Mouse (Mus musculus): ENCODE data around the gene A430078G23Rik.

A430078G23Rik gene

DNA sequence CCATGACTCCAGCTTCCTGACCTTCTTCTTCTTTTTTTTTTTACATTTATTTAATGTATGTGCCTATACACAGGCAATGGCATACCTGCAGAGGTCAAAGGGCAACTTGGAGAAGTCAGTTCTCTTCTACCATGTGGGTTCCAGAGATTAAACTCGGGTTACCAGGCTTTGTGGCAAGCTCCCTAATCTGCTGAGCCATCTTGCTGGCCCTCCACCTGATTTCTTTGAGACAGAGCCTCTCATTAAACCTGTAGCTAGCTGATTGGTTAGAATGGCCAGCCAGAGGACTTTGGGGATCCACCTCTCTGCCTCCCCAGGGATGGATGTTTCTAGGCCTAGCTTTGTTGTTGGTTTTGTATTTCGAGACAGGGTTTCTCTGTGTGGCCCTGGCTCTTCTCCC lies 57.9 kb downstream of the A430078G23Rik start:
- no peak for DNase-seq (ENCODE audit: low spot score)

DNA sequence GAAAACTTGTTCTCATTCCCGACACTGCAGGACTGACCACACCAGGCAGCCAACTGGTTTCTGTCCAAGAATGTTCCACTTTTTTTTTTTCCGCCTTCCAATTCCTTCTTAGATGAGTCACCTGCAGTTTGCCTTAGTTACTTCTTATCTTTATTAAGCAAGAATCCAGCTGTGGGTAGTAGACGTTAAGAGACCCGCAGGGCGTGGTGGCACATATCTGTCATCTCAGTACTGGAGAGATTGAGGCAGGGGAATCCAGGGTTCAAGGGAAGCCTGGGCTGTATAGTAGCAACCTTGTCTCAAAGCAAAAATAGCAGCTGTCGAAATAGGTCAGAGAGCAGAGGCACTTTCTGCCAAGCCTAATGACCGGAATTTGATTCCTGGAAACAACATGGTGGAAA lies 58.7 kb downstream of the A430078G23Rik start:
- DNase-seq (ENCODE audit: low spot score), result no peak

DNA sequence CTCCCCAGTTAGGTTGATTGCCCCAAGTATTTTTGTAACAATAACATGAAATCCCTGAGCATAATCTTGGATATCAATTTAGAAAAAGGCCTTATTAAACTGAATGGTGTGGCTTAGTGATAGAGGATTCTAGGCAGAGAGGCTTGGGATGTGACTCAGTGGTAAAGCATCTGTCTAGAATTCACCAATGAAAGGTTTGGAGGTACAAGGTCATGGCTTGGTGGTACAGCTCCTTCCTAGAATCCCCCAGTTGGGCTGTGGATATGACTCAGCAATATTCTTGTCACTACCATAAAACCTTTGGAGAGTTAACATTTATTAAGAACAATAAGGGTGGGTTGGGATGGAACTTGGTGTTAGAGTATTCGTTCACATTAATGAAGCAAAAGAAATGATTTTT lies 59.6 kb downstream of the A430078G23Rik start:
- no peak for DNase-seq (ENCODE audit: low spot score)

DNA sequence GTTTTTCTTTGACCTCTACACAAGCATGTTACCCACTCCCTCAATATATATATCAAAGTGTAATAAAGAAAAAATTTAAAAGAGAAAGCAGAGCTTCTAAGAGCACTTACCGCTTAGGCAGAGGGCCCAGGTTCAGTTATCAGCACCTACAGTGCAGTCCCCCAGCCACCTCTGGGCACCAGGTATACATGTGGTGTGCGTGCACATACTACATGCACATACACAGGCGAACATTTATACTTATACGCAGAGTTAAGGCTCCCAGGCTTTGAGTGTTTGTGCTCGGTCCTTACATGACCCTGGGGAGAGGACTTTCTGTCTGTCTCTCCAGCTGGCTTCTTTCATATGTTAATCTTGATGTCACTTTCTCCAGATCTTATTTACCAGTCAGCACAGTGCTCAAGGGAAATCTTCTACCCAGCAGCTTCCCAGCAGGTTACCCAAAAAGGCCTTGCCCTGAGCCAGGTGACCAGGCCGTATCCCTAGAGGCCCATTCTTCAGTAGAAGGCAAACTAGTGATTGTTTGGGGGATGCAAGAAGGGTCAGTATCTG lies 61.5 kb downstream of the A430078G23Rik start:
- no peak for DNase-seq (ENCODE audit: low spot score)

DNA sequence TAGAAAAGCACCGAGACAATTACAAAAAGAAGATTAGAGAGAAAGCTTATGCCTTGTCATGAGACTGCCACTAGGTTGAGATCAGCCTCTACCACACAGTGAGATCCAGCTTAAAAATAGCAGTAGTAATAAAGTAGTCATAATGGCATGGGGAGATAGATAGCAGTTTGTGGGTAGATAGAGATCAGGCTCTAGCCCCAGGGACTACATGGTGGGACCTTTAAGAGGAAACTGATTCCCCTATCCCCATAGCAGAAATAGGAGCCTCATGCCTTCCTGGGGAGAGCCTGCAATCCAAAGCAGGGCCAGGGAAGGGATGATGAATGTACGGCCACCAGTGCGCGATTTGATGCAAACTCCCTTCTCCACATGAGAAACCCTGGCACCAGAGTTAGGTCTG lies 62.0 kb downstream of the A430078G23Rik start:
- no peak for DNase-seq (ENCODE audit: low spot score)

DNA sequence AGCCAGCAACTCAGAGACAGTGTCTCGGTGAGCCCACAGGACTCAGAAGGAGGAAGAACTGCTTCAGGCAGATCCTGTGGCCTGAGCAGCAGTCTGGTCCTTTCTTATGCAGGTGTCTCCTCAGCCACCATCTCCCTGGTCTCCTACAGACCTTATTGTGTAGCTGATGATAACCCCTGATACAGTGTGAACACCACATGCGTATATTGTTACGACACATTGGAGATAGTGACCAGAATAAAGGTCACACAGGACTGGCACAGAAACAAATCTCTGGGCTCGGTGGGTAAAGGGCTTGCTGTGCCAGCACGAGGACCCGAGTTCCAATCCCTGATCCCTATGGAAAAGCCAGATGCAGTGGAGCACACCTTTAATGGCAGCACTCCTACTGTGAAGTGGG lies 62.4 kb downstream of the A430078G23Rik start:
- no peak for DNase-seq (ENCODE audit: low spot score)

DNA sequence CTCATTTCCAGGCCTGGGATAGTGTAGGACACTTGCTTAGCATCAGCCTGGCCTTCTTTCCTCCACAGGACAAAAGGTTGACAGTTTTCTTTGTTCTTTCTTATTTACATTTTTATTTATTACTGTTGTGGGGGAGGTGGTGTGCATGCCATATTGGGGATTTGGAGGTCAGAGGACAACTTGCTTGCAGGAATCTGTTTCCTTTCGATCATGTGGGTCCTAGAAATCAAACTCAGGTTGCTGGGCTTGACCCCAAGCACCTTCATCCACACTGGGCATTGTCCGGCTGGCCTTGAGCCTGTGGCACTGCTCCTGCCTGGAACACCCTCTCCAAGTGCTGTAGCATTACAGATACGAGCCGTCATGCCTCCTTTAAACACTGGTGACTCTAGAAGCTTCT lies 63.6 kb downstream of the A430078G23Rik start:
- no peak for DNase-seq (ENCODE audit: low spot score)

DNA sequence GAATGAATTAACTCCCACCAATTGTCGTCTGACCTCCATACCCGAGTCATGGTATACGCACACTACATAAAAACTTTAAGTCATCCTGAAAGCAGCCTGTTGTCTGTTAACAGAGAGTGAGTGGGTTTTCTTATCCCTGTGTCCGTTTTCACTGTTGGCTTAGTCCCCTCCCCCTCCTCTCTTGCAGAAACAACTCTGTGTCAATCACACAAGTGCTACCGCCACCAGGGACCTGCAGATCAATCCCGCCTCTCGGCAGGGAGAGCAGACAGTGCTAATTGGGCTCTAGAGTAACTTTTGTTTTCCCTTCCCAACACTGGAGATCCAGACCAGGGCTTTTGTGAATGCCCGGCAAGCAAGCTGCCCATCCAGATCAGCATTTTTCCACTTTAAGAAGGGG lies 64.2 kb downstream of the A430078G23Rik start:
- no peak for DNase-seq (ENCODE audit: low spot score)

DNA sequence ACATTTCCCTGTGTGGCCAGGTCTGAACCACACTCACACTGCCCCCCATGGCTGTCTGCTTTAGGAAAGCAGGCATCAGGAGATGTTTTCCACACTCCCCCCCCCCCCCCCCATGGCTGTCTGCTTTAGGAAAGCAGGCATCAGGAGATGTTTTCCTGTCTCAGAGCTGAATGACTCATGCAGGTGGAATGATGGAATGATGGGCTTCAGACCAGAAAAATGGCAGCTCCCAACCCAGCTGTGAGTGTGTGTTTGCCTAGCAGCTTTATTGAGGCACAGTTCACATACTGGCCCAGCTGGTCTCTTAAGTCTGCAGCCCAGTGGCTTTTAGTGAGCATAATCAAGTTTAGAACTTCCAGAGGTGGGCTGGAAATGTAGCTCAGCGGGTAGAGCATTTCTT lies 64.9 kb downstream of the A430078G23Rik start:
- DNase-seq (ENCODE audit: low spot score), result no peak

DNA sequence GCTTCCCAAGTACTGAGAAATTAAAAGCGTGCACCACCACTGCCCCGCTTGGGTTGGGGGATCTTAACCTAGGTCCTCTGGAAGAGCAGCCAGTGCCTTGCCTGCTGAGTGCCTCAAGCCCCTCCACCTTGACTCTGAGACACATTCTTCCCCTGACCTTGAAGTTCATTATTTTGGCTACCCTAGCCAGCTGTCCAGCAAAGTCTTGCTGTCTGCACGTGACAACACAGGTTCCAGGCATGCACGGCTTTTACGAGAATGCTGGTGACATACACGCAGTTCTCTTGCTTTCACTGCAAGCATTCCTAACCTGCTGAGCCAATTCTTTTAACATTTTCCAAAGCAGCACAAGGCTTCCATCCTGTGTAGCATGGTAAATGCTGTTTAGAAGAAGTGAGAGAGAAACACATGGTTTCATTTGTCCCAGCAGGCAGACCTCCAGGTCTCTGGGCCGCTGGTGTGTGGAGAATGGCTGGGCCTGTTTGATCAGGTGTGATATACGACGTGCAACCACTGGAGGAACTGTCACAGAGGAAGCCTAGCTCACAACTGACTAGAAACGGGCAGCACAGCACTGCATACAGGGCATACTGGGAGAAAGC lies 67.0 kb downstream of the A430078G23Rik start:
- no peak for DNase-seq (ENCODE audit: low spot score)

DNA sequence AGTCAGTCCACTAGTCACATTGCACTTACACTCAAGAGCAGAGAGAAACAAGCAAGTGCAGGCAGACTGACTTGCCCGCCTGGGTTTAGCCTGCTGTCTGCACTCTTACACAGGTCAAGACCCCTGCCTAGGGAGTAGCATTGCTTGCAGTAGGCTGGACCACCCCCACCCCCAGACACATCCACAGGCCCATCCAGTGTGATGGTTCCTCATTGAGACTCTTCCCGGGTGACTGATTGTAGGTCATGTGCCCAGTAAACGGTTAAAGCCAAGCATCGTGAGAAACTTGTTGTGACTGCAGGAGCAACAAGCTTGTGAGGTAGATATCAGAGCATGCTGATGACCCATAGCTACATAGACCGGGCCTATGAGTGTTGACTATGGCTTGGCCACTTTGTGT lies 68.3 kb downstream of the A430078G23Rik start:
- DNase-seq (ENCODE audit: low spot score), result no peak

DNA sequence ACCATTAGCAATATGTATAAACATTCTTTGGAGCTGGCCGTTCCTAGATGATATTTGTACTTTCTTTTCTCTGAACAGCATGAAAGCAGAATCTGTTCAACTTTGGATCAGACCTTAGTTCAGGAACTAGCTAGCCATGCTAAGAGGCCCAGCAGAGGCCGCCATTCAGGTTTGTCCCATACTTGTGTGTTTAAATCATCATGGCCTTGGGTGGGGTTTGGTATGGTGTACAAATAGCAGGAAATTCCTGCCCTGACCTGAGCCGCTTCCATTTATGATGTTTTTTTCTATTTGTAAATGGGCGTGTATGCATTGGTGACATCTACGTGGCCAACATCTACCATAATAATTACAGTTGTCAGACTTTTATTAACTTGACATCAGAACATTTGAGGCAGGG lies 72.0 kb downstream of the A430078G23Rik start:
- DNase-seq (ENCODE audit: low spot score), result no peak

DNA sequence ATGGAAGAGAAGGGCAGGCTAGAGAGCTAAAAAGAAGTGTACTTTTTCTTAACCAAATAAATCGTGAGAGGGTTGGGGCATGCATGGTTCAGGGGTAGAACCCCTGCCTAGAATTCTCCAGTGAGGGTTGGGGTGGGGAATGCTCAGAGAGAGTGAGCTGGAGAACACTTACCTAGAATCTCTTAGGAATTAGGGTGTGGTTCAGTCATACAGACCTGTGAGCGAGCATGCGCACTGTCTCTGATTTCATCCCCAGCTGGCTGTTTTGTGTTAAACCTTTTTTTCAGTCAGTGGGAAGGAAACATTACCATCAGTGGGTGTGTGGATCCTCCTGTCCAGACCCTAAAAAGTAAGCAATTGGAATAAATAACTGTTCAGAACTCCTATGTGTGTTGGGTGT lies 73.0 kb downstream of the A430078G23Rik start:
- DNase-seq (ENCODE audit: low spot score), result no peak

DNA sequence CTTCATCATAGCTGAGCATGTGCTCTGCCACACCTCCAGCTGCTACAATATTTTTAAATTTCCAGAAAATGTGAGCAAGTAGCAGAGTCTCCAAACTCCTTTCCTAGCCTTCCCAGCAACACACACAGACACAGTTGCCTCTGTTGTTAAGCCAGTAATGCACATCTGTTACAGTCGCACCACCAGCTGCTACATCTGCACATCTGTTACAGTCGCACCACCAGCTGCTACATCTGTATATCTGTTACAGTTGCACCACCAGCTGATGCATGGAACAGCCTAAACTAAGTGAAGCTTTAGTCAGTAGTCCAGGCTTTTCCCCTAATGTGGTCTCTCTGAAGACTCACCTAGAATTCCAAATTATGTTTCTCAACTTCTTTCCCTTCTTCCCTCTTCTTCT lies 75.2 kb downstream of the A430078G23Rik start:
- DNase-seq (ENCODE audit: low spot score), result no peak

DNA sequence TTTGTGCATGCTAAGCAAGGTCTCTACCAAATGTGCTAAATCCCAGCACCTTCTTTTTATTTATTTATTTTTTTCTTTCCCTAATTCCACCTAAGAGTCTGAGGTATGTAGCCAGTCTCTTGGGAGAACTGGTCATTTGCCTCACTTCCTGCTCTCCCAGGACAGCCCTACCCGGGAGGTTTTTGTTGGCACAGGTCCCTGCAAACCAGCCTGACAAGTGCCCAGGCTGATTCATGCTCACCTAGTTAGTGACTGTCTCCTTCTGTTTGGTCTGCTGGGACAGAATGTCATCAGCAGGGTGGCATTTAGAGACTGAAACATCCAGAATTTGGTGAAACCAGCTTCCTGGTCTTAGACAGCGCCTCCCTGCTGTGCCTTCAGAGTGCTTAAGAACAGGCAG lies 76.8 kb downstream of the A430078G23Rik start:
- no peak for DNase-seq (ENCODE audit: low spot score)

DNA sequence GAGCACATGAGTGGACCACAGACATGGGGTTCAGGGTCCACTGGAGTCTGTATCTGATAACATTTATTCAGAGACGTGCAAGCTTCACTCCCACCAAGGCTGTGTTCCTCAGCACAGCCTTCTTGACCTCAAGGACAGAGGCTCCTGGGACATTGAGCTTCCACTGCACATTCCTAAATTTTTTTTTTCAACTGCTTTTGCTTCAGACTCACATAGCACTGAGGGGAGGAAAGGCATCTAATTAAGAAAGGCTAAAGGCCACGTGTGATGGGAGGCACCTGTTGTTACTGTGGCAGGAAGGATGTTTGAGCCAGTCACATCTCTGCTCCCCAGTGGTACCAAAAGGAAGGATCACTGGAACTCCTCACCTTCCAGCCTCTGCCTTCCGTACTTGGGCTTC lies 77.9 kb downstream of the A430078G23Rik start:
- DNase-seq (ENCODE audit: low spot score), result no peak

DNA sequence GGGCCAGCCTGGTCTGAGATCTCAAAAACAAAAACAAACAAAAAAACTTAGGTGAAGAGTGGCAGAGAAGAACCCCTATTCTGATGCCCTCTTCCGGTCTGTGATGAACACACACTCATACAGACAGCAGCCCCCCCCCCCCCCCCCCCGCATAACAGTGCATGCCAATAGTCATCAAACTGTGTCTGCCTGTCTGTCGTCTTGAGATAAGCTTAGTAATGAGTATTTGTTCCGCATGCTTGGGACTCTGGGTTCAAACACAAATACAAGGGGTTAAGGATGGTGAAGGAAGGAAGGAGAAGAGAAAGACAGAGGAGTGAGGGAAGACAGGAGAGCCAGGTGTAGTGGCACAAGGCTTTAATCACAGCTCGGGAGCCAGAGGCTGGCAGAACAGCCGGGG lies 83.3 kb downstream of the A430078G23Rik start:
- DNase-seq (ENCODE audit: low spot score), result no peak

DNA sequence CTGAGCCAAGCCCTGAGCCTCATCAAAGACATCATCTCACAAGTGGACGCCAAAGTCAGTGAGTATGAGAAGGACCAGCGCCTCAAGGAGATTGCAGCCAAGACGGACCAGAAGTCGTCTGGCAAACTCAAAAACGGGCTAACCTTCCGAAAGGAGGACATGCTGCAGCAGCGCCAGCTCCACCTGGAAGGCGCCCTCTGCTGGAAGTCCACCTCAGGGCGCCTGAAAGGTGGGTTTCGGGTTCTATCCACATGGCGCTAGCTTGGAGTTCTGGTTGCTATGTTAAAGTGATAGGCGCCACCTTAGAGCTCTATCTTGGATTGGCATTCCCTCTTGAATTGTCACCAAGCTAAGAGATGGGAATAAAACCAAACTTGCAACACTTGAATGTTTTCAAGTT lies 86.3 kb downstream of the A430078G23Rik start:
- DNase-seq (ENCODE audit: low spot score), result no peak
